37 mouse cellular contexts compared by ENCODE assay signal in genomic region chr11:53657381-53657780, GRCm38 (mm10). TPM values are rescaled to one million over a fixed set of nuclear protein-coding genes. Genes with fewer than 3 reads are reported as not detected.
DNase-seq lines count a peak whose midpoint lies in the region; ATAC-seq and TF ChIP-seq lines count a peak whose summit lies in the region.
"Had no signal": no experiment of that assay in that cellular context is flagged by ENCODE, and none has a peak within 500 bp of the region (broad histone marks: within the 10 kb centered on the region; RNA-seq: fewer than 3 reads in every experiment).

No protein-coding gene starts in this region.

- DNase-seq in liver, embryonic 14.5 days (ENCODE audit: low read depth in 3 of 3, low spot score in 3 of 3): no peak
- DNase-seq in thymus, postnatal 0 days (ENCODE audit: low spot score): no peak
- no peak for DNase-seq in thymus, adult 2 months
- no peak for DNase-seq in cerebellum, postnatal 36 days
- DNase-seq: adrenal gland, adult 8-10 months; cerebellum, adult 11-12 months; cerebellum, adult 9-11 months; gastrocnemius, postnatal 25 days; heart, postnatal 4 days; kidney, postnatal 25 days; lung, adult 18-20 months; lung, postnatal 4 days; midbrain, embryonic 14.5 days; right cerebral cortex, adult 18-20 months; right cerebral cortex, postnatal 4 days had no signal

- no peak for TF ChIP-seq EP300 in liver, embryonic 14.5 days (IDR thresholded peaks at IDR 0.05; ENCODE audit: low read depth)

- H3K27ac ChIP-seq in liver, embryonic 14.5 days: peak overlapping the region; percentile 61
- H3K27ac ChIP-seq in thymus, adult 2 months (ENCODE audit: control insufficient read depth, insufficient read depth, low read length): no peak overlapping the region
- H3K27ac ChIP-seq: hindbrain, embryonic 13.5 days; left cerebral cortex, adult 2 months; limb, embryonic 12.5 days had no signal

- no peak for ATAC-seq in megakaryocyte, adult 5-6 weeks (ENCODE audit: poor library complexity, severe bottlenecking)
- ATAC-seq in liver, embryonic 14.5 days (ENCODE audit: insufficient read depth): no peak
- ATAC-seq: forebrain, embryonic 14.5 days; intestine, postnatal 0 days; lung, postnatal 0 days had no signal

- TF ChIP-seq POLR2A in thymus, adult 2 months (IDR thresholded peaks at IDR 0.05; ENCODE audit: control insufficient read depth, extremely low read depth, insufficient read depth, low read length, poor library complexity): no peak

- peak overlapping the region; percentile 67 for H3K4me3 ChIP-seq in megakaryocyte, embryonic 14.5 days (replicated peaks)
- peak overlapping the region; percentile 45 for H3K4me3 ChIP-seq in erythroblast, embryonic 14.5 days (replicated peaks)
- no peak overlapping the region for H3K4me3 ChIP-seq in liver, embryonic 14.5 days (ENCODE audit: insufficient read depth in 1 of 2, low read depth in 2 of 2, low read length in 2 of 2)
- no peak overlapping the region for H3K4me3 ChIP-seq in thymus, adult 2 months (ENCODE audit: control insufficient read depth, insufficient read depth, low read length)
- H3K4me3 ChIP-seq: heart, embryonic 12.5 days; hindbrain, embryonic 13.5 days; left cerebral cortex, adult 2 months; limb, embryonic 12.5 days had no signal

- peak overlapping the region; percentile 19; the same call in 1 of the 2 replicates for H3K9ac ChIP-seq in liver, embryonic 14.5 days (replicated peaks)
- H3K9ac ChIP-seq: heart, embryonic 12.5 days; hindbrain, embryonic 13.5 days; limb, embryonic 12.5 days had no signal

- no peak for TF ChIP-seq CTCF in liver, embryonic 14.5 days (IDR thresholded peaks at IDR 0.05; ENCODE audit: low read depth)
- TF ChIP-seq CTCF in thymus, adult 2 months (IDR thresholded peaks at IDR 0.05; ENCODE audit: borderline replicate concordance, control insufficient read depth, extremely low read depth, insufficient read depth, low read length, poor library complexity): no peak

- peaks cover 83% of the 10 kb centered on the region for H3K4me1 ChIP-seq in megakaryocyte, embryonic 14.5 days
- H3K4me1 ChIP-seq in erythroblast, embryonic 14.5 days (ENCODE audit: control insufficient read depth): peaks cover 44% of the 10 kb centered on the region
- H3K4me1 ChIP-seq in liver, embryonic 14.5 days (replicated peaks; ENCODE audit: control insufficient read depth in 2 of 2, insufficient read depth in 2 of 2, low read length in 1 of 2): peaks cover 21 to 30% of the 10 kb centered on the region in 2 experiments
- no peaks in the 10 kb centered on the region for H3K4me1 ChIP-seq in thymus, adult 2 months (replicated peaks; ENCODE audit: control insufficient read depth, insufficient read depth, low read length)
- H3K4me1 ChIP-seq: hindbrain, embryonic 13.5 days; limb, embryonic 12.5 days had no signal

- no peaks in the 10 kb centered on the region for H3K27me3 ChIP-seq in megakaryocyte, embryonic 14.5 days (replicated peaks)
- H3K27me3 ChIP-seq in erythroblast, embryonic 14.5 days (ENCODE audit: control insufficient read depth): no peaks in the 10 kb centered on the region
- H3K27me3 ChIP-seq in liver, embryonic 14.5 days (ENCODE audit: control insufficient read depth, insufficient read depth, low read length): no peaks in the 10 kb centered on the region
- no peaks in the 10 kb centered on the region for H3K27me3 ChIP-seq in thymus, adult 2 months (ENCODE audit: control insufficient read depth, insufficient read depth, low read length)
- H3K27me3 ChIP-seq: heart, embryonic 12.5 days; hindbrain, embryonic 13.5 days; limb, embryonic 12.5 days had no signal

- peak overlapping the region; percentile 60 for H3K4me2 ChIP-seq in liver, embryonic 14.5 days (ENCODE audit: low read depth)
- H3K4me2 ChIP-seq: heart, embryonic 12.5 days; hindbrain, embryonic 13.5 days; limb, embryonic 12.5 days had no signal

- WGBS in liver, embryonic 14.5 days (ENCODE audit: insufficient replicate concordance): 57% methylated on average over 8 of the region's 8 CpGs
- WGBS in thymus, adult 2 months: 97% methylated on average over 8 of the region's 8 CpGs

- H3K36me3 ChIP-seq in megakaryocyte, embryonic 14.5 days (replicated peaks; ENCODE audit: low read length): peaks cover 53% of the 10 kb centered on the region
- peaks cover 70% of the 10 kb centered on the region for H3K36me3 ChIP-seq in erythroblast, embryonic 14.5 days (ENCODE audit: control insufficient read depth)
- H3K36me3 ChIP-seq in liver, embryonic 14.5 days (replicated peaks; ENCODE audit: control insufficient read depth, insufficient read depth, low read depth): peaks cover 13% of the 10 kb centered on the region
- peaks cover 14% of the 10 kb centered on the region for H3K36me3 ChIP-seq in thymus, adult 2 months (ENCODE audit: control insufficient read depth, insufficient read depth, low read length)

- no peaks in the 10 kb centered on the region for H3K9me3 ChIP-seq in megakaryocyte, embryonic 14.5 days
- H3K9me3 ChIP-seq in erythroblast, embryonic 14.5 days (ENCODE audit: control insufficient read depth, low read length): no peaks in the 10 kb centered on the region
- no peaks in the 10 kb centered on the region for H3K9me3 ChIP-seq in liver, embryonic 14.5 days (ENCODE audit: control insufficient read depth, low read length)
- H3K9me3 ChIP-seq: heart, embryonic 12.5 days; hindbrain, embryonic 13.5 days; limb, embryonic 12.5 days had no signal

RNA-seq across cellular contexts. Expression of gene Il13, which starts 22.9 kb away (rescaled TPM):
- polyA plus RNA-seq in megakaryocyte, embryonic 14.5 days (2012; ENCODE audit: insufficient read depth, low replicate concordance): 0.17 TPM in 1 of 2 replicates, not detected in the other
- total RNA-seq in megakaryocyte, adult 5-6 weeks (2015): 0.18 TPM in 2 replicates
- 0.28 and 0.62 TPM in 2 replicates for total RNA-seq in megakaryocyte, adult 5-6 weeks (2017)
- polyA plus RNA-seq in erythroblast, embryonic 14.5 days (2012): 0.07 TPM in 1 of 2 replicates, not detected in the other
- 0.04 TPM in 1 of 2 replicates, not detected in the other for polyA plus RNA-seq in liver, embryonic 14.5 days (2012; rRNA removed)
- not detected in 2 replicates for polyA plus RNA-seq in liver, embryonic 14.5 days (2014; fragmentation: Nextera tagmentation; extraction: Ambion mirVana)
- 1.0 and 1.3 TPM in 2 replicates for polyA plus RNA-seq in thymus, postnatal 0 days (2015; fragmentation: Nextera tagmentation; extraction: Ambion mirVana)
- polyA plus RNA-seq in thymus, adult 2 months (2012; rRNA removed): 8.5 and 10.4 TPM in 2 replicates
- total RNA-seq: adrenal gland, adult 8-10 months; common myeloid progenitor, adult 5-6 weeks; gastrocnemius, adult 18-20 months; gastrocnemius, postnatal 25 days; heart, postnatal 4 days; layer of hippocampus, adult 18-20 months; layer of hippocampus, postnatal 10 days; left cerebral cortex, adult 2 months; left cerebral cortex, postnatal 25 days; neutrophil, adult 5-6 weeks had no signal
- polyA plus RNA-seq: CD4-positive, CD25-positive, alpha-beta regulatory T cell, adult 4 months; embryonic facial prominence, embryonic 14.5 days; forebrain, embryonic 14.5 days; heart, embryonic 12.5 days; heart, postnatal 0 days; hindbrain, embryonic 13.5 days; intestine, postnatal 0 days; kidney, embryonic 14.5 days; limb, embryonic 12.5 days; lung, postnatal 0 days; midbrain, embryonic 14.5 days; neural tube, embryonic 11.5 days; spleen, adult 2 months had no signal

RNA-seq across cellular contexts. Expression of gene Il4, which starts 38.9 kb away (rescaled TPM):
- not detected in 2 replicates for polyA plus RNA-seq in megakaryocyte, embryonic 14.5 days (2012; ENCODE audit: insufficient read depth, low replicate concordance)
- 5.5 and 13.1 TPM in 2 replicates for total RNA-seq in megakaryocyte, adult 5-6 weeks (2015)
- total RNA-seq in megakaryocyte, adult 5-6 weeks (2017): 8.0 and 8.7 TPM in 2 replicates
- not detected in 2 replicates for polyA plus RNA-seq in erythroblast, embryonic 14.5 days (2012)
- 0.26 and 0.27 TPM in 2 replicates for polyA plus RNA-seq in liver, embryonic 14.5 days (2012; rRNA removed)
- 0.61 and 0.73 TPM in 2 replicates for polyA plus RNA-seq in liver, embryonic 14.5 days (2014; fragmentation: Nextera tagmentation; extraction: Ambion mirVana)
- 1.2 and 1.5 TPM in 2 replicates for polyA plus RNA-seq in thymus, postnatal 0 days (2015; fragmentation: Nextera tagmentation; extraction: Ambion mirVana)
- polyA plus RNA-seq in thymus, adult 2 months (2012; rRNA removed): 0.55 TPM in 1 of 2 replicates, not detected in the other
- total RNA-seq: adrenal gland, adult 8-10 months; gastrocnemius, adult 18-20 months; gastrocnemius, postnatal 25 days; heart, postnatal 4 days; layer of hippocampus, adult 18-20 months; layer of hippocampus, postnatal 10 days; left cerebral cortex, adult 2 months; left cerebral cortex, postnatal 25 days had no signal
- polyA plus RNA-seq: heart, postnatal 0 days had no signal

RNA-seq across cellular contexts. Expression of gene Rad50, which starts 49.7 kb away (rescaled TPM):
- 2.9 and 3.2 TPM in 2 replicates for polyA plus RNA-seq in megakaryocyte, embryonic 14.5 days (2012; ENCODE audit: insufficient read depth, low replicate concordance)
- 23.9 and 26.7 TPM in 2 replicates for total RNA-seq in megakaryocyte, adult 5-6 weeks (2015)
- total RNA-seq in megakaryocyte, adult 5-6 weeks (2017): 33.7 and 38.1 TPM in 2 replicates
- polyA plus RNA-seq in erythroblast, embryonic 14.5 days (2012): 0.41 and 0.46 TPM in 2 replicates
- polyA plus RNA-seq in liver, embryonic 14.5 days (2012; rRNA removed): 3.1 and 5.1 TPM in 2 replicates
- polyA plus RNA-seq in liver, embryonic 14.5 days (2014; fragmentation: Nextera tagmentation; extraction: Ambion mirVana): 10.0 and 10.3 TPM in 2 replicates
- polyA plus RNA-seq in thymus, postnatal 0 days (2015; fragmentation: Nextera tagmentation; extraction: Ambion mirVana): 40.0 and 44.8 TPM in 2 replicates
- 8.3 and 8.4 TPM in 2 replicates for polyA plus RNA-seq in thymus, adult 2 months (2012; rRNA removed)

Comparison
In these comparisons a context has a peak if more than half of its experiments do, and no peak if none do; other contexts are left out.
1. H3K4me3 ChIP-seq: peak in megakaryocyte, embryonic 14.5 days (single experiment) and erythroblast, embryonic 14.5 days (single experiment); none in liver, embryonic 14.5 days (0 of 2) and thymus, adult 2 months (single experiment).